Mouse (Mus musculus) intestine, embryonic 14.5 days (tissue): ENCODE data around the gene Cct3. TPM values are rescaled to one million over a fixed set of nuclear protein-coding genes. Genes with fewer than 3 reads are reported as not detected.
"Not testable (repeated sequence)": the region's sequence is repeated elsewhere in the genome, so short reads cannot be mapped to it uniquely, and the experiment has no call there.

Experiments
- ATAC-seq: fragments of 200-750 bp; cut with Nextera tagmentation; replicated peaks from 2 replicates; pipeline ENCODE4 v1.8.0; 2017; ENCODE audit warnings: low read depth, moderate number of reproducible peaks, moderate TSS enrichment, moderate library complexity; ENCODE audit not compliant: low FRiP score, low TSS enrichment
- DNase-seq: peaks from one replicate; pipeline ENCODE4 v3.0.0-alpha.2; 2018; ENCODE audit warnings: low spot score
- H3K27ac ChIP-seq: fragments of 300-500 bp; sonication (generic); 2 replicates; pipeline ENCODE4 v1.5.1; 2014; ENCODE audit warnings: low read depth, mild to moderate bottlenecking, control low read depth
- H3K27me3 ChIP-seq: fragments of 300-500 bp; sonication (generic); replicated peaks from 2 replicates; pipeline ENCODE4 v1.6.1; 2014; ENCODE audit warnings: low read length, control low read depth; ENCODE audit not compliant: control insufficient read depth, insufficient read depth
- H3K36me3 ChIP-seq: fragments of 300-500 bp; sonication (generic); 2 replicates; pipeline ENCODE4 v1.6.1; 2014; ENCODE audit warnings: low read length, control low read depth; ENCODE audit not compliant: control insufficient read depth, insufficient read depth
- H3K4me1 ChIP-seq: fragments of 300-500 bp; sonication (generic); replicated peaks from 2 replicates; pipeline ENCODE4 v1.6.1; 2014; ENCODE audit warnings: low read length, control low read depth, mixed read lengths; ENCODE audit not compliant: control insufficient read depth, insufficient read depth
- H3K4me2 ChIP-seq: fragments of 300-500 bp; sonication (generic); 2 replicates; pipeline ENCODE4 v1.6.1; 2014; ENCODE audit warnings: low read length
- H3K4me3 ChIP-seq: fragments of 300-500 bp; sonication (generic); 2 replicates; pipeline ENCODE4 v1.5.1; 2014; ENCODE audit warnings: low read depth, low read length, control low read depth, mixed read lengths
- H3K9ac ChIP-seq: fragments of 300-500 bp; sonication (generic); 2 replicates; pipeline ENCODE4 v1.6.1; 2014; ENCODE audit warnings: mild to moderate bottlenecking, low read length
- H3K9me3 ChIP-seq: fragments of 300-500 bp; sonication (generic); 2 replicates; pipeline ENCODE4 v1.6.1; 2016; ENCODE audit warnings: low read length, control low read depth; ENCODE audit not compliant: control insufficient read depth
- WGBS: fragments of 180-500 bp; shearing (Covaris S2); extraction: QIAGEN DNeasy Blood & Tissue Kit; methylation state at CpG from one replicate; pipeline ENCODE4 v1.1.7; 2014; 5-methylcytosine and 5-hydroxymethylcytosine counted together
- polyA plus RNA-seq: library from polyadenylated mRNA; unstranded; fragments of >200 nt; fragmentation: Nextera tagmentation; extraction: Ambion mirVana; gene quantifications from 2 replicates; pipeline ENCODE4 v1.2.1, GENCODE M21; 2014

Cct3 gene
- polyA plus RNA-seq, 1 experiment from 2014 or later = 566 TPM

DNA sequence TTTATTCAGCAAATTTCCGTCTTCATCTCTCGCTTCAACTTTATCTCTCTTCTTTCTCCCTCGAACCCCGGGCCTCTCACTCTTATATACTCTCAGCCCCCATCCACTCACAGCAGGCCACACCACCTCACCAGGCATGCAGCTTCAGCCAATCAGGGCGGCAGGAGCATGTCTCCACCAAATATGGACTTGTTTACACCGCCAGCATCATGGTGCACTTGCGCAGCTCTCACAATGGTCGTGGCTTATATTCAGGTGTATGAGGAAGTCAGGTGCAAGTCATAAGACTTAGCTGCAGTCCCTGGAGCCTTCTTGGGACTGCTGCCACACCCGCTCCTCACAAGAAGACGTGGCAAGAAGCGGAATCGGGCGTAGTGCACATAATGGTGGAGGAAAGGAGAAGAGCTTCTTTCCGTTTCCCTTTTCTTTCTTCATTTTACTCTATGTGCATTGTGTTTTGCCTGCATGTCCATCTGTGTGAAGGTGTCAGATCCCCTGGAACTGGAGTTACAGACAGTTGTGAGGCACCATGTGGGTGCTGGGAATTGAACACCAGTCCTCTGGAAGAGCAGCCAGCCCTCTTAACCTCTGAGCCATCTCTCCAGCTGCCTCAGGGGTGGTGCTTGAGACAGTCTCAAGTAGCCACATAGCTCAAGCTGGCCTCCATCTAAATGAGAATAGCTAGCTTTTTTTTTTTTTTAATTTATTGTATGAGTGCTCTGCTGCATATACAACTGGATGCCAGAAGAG, 11.9 kb upstream of the Cct3 start:
- DNase-seq, H3K4me2 ChIP-seq, H3K9me3 ChIP-seq, ATAC-seq, H3K4me3 ChIP-seq, H3K36me3 ChIP-seq, H3K27ac ChIP-seq, H3K27me3 ChIP-seq, H3K4me1 ChIP-seq, H3K9ac ChIP-seq: not testable (repeated sequence)
- WGBS = 96% methylated on average over 14 of the region's 14 CpGs

DNA sequence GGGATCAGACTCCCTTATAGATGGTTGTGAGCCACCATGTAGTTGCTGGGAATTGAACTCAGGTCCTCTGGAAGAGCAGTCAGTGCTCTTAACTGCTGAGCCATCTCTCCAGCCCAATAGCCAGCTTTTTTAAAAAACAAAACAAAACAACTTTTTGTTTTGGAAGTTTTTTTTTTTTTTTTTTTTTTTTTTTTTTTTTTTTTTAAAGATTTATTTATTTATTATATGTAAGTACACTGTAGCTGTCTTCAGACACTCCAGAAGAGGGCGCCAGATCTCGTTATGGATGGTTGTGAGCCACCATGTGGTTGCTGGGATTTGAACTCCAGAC, 11.4 kb upstream of the Cct3 start:
- no CpG with 5 or more reads among the region's 2 CpGs for WGBS
- H3K27ac ChIP-seq, ATAC-seq: not testable (repeated sequence)

DNA sequence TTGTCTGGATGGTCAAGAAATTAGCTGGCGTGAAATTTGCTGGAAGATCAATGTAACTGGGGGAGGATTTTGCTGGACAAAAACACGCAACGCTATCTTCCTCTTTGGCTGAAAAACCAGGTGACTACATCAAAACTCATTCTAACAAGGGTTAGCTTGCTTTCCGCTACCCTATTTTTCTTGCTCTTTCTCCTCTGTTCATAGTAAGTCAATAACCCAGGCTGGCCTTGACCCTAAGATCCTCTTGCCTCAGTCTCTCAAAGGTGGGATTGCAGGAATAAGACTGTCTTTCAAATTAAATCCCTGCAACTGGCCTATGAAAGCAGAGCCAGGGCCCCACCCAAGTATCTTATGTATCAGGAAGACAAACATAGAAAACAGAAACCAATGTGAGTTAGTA, 9.8 kb upstream of the Cct3 start, which contains the start of gene Gm38392:
Gene Gm38392, minus strand, starts transcription at position 101 of the 400 bp plus-strand sequence.
- H3K9me3 ChIP-seq = no peaks in the 10 kb centered on the region
- H3K4me3 ChIP-seq = no peak within 1 kb of the TSS
- WGBS = 91% methylated on average over 4 of the region's 4 CpGs
- no peaks in the 10 kb centered on the region for H3K36me3 ChIP-seq
- no peaks in the 10 kb centered on the region for H3K4me1 ChIP-seq
- no peak within 1 kb of the TSS for H3K4me2 ChIP-seq
- ATAC-seq (no peak), DNase-seq (no peak)
- H3K9ac ChIP-seq = no peak within 1 kb of the TSS
- no peaks in the 10 kb centered on the region for H3K27me3 ChIP-seq
- H3K27ac ChIP-seq = no peak within 1 kb of the TSS

More for the DNA sequence above, 11.4 kb upstream of the Cct3 start:
- H3K9me3 ChIP-seq, H3K4me1 ChIP-seq, H3K27me3 ChIP-seq, DNase-seq, H3K4me3 ChIP-seq, H3K36me3 ChIP-seq, H3K9ac ChIP-seq, H3K4me2 ChIP-seq: not testable (repeated sequence)

DNA sequence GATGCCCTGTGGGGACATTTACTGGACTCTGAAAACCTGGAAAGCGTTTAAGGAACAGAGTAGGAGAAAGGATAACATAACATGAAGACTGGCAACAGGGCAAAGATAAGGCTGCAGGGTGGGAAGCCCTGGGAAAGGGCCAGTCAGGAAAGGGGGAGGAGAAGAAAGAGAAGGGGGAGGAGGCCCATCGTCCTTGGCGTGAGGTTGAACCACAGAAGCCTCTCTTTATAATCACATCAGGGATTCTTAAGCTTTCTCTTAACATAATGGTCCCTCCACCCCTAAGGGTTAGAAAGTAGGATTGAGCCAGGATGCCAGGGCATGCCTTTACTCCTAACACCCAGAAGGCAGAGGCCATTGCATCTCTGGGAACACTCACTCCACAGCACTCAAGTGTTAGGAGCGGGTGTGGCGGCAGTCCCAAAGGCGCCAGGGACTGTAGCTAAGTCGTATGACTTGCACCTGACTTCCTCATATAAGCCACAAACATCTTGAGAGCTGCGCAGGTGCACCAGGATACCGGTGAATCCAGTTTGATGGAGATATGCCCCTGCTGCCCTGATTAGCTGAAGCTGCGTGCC, 8.7 kb upstream of the Cct3 start:
- WGBS = 81% methylated on average over 8 of the region's 10 CpGs

DNA sequence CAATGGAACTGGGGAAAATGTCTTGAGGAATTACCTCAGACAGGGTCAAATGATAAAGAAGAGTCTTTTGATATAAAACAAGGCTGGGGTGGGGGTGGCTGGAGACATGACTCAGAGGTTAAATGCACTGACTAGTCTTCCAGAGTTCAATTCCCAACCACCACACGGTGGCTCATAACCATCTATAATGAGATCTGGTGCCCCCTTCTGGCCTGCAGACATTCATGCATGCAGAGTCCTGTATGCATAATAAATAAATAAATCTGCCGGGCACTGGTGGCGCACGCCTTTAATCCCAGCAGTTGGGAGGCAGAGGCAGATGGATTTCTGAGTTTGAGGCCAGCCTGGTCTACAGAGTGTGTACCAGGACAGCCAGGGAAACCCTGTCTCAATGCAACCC, 4.9 kb upstream of the Cct3 start:
- WGBS = 54% methylated on average over 4 of the region's 4 CpGs
- no peak overlapping the region for H3K4me3 ChIP-seq
- no peaks in the 10 kb centered on the region for H3K9me3 ChIP-seq
- DNase-seq (no peak), ATAC-seq (no peak)
- H3K27ac ChIP-seq = no peak overlapping the region
- no peak overlapping the region for H3K9ac ChIP-seq
- H3K36me3 ChIP-seq = no peaks in the 10 kb centered on the region
- no peak overlapping the region for H3K4me2 ChIP-seq
- H3K27me3 ChIP-seq = no peaks in the 10 kb centered on the region
- H3K4me1 ChIP-seq = peaks cover 7% of the 10 kb centered on the region; the same call in 1 of the 2 replicates

More for the DNA sequence above, 8.7 kb upstream of the Cct3 start:
- not testable (repeated sequence) for H3K27ac ChIP-seq, H3K36me3 ChIP-seq, DNase-seq, H3K9ac ChIP-seq, H3K4me1 ChIP-seq, ATAC-seq, H3K4me3 ChIP-seq, H3K27me3 ChIP-seq, H3K9me3 ChIP-seq, H3K4me2 ChIP-seq

DNA sequence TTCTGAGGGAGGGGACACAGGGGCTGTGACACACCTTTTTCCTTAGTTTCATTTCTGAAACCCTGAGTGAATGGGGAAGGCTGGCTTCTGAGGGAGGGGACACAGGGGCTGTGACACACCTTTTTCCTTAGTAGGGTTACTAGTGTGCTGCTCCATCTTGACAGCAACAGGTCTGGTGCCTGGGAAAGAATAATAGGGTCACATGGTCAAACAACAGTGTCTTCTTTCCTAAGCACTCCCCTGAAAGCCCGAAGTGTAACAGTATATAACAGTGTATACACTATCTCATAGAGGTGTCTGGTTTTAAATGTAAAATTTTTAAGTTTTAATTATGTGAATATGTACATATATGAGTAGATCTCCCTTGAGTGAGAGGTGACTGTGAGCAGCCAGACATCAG, 1.6 kb upstream of the Cct3 start:
- 48% methylated on average over 1 of the region's 1 CpGs for WGBS
- peaks cover 14% of the 10 kb centered on the region for H3K4me1 ChIP-seq
- not testable (repeated sequence) for H3K27me3 ChIP-seq, ATAC-seq, DNase-seq, H3K9ac ChIP-seq, H3K9me3 ChIP-seq, H3K27ac ChIP-seq
- peaks cover 14% of the 10 kb centered on the region for H3K36me3 ChIP-seq
- H3K4me3 ChIP-seq = 0 out of 2 replicates have a peak overlapping the region, but pooled peaks have one; percentile 73
- H3K4me2 ChIP-seq = peak overlapping the region; percentile 66

DNA sequence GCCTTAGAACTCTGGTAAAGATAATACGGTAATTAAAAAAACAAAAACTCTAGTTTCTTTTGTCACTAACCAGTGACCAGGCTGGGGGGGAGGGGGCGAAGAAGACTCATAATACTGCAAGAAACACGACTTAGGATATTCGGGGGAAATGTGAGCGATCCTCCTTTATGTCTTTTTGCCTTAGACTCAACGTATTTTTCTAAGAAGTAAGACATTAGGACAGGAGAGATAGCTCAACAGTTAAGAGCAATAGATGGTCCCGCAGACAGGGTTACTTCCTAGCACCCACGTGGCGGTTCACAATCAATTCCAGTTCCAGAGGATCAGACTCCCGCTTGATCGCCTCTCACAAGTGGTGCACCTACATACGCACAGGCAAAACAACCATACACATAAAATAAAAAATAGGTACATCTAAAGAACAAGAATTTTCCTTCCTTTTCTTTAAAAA, 781 bp upstream of the Cct3 start:
- 2% methylated on average over 12 of the region's 12 CpGs for WGBS
- no peaks in the 10 kb centered on the region for H3K9me3 ChIP-seq
- peak overlapping the region; percentile 74 for H3K27ac ChIP-seq
- H3K4me3 ChIP-seq = peak overlapping the region; percentile 73
- peak overlapping the region; percentile 66 for H3K4me2 ChIP-seq
- peak overlapping the region; percentile 55 for H3K9ac ChIP-seq
- H3K4me1 ChIP-seq = peaks cover 14% of the 10 kb centered on the region
- peaks cover 23% of the 10 kb centered on the region for H3K36me3 ChIP-seq
- DNase-seq (peak; percentile 52), ATAC-seq (peak; percentile 33; the same call in 1 of the 2 replicates)
- H3K27me3 ChIP-seq = no peaks in the 10 kb centered on the region

DNA sequence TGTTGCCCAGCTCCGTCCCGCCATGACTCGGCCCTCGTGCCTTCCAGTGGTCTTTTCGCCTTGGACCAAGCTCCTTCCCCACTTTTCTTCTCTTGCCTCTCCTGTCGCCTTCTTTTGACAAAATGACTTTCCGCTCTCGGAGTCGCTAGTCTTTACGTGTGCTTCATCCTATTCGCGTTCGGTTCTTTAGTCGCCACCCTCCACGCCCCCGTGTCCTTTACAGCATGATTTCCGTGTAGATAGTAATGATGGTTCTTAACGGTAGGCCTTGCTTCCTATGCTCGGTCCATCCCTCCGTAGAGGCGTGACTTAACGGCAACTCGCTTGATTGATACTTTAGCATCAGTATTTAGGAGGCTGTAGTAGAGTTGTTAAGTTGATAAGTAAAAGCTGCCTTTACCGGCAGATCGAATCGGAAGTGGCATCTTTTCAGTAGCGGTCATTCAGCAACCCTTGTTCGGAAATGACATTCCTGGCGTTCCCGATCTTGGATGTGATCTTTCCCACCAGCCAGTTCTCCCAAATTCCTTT, 470 bp downstream of the Cct3 start:
- under 1% methylated on average over 30 of the region's 30 CpGs for WGBS
- Histone ChIP-seq H3K9me3 (no peaks in the 10 kb centered on the region), H3K4me1 (peaks cover 14% of the 10 kb centered on the region), H3K4me2 (peak overlapping the region; percentile 91), H3K27ac (peak overlapping the region; percentile 92), H3K27me3 (no peaks in the 10 kb centered on the region), H3K36me3 (peaks cover 34% of the 10 kb centered on the region), H3K9ac (peak overlapping the region; percentile 81), H3K4me3 (peak overlapping the region; percentile 73)
- ATAC-seq (no peak), DNase-seq (no peak)
